Mouse (Mus musculus) right cerebral cortex, postnatal 14 days (tissue): ENCODE measurements at regions not wholly inside any gene's neighbourhood (a gene's known extent, or its start where the extent isn't known, plus 50 kb on each side); places are given as distances from the start of the nearest gene placed in this dataset.
"Not testable (repeated sequence)": the region's sequence is repeated elsewhere in the genome, so short reads cannot be mapped to it uniquely, and the experiment has no call there.

Experiments
- DNase-seq: peaks from one replicate; pipeline ENCODE4 v3.0.0; 2022

DNA sequence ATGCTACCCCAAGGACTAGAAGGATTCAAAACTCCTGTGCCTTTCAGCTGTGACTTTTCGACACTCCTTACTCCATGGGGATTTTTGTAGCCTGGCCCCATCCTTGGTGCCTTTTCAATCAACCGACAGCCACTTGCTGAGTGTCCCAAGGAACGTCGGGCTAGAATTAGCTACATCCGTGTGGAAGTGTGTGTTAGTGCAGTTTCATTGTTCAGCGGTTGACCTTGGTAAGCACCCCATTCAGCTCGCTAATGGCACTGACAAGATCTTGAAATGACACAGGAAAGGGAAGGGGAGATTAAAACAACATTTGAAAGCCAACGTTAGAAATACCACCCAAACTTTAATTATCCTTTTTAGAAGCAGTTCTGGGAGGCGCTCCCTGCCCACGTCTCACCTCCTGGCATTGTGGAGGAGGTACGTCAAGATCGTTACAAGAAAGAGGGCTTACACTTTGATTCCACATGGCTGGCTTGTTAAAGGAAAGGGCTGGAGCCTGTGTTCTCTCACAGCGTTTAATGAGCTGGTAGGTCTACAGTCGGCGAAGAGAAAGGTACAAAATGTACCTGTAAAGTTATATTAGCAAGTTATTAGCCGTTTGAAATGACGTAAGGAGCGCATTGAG lies 536.4 kb downstream of the Fam19a2 start:
- DNase-seq = no peak

DNA sequence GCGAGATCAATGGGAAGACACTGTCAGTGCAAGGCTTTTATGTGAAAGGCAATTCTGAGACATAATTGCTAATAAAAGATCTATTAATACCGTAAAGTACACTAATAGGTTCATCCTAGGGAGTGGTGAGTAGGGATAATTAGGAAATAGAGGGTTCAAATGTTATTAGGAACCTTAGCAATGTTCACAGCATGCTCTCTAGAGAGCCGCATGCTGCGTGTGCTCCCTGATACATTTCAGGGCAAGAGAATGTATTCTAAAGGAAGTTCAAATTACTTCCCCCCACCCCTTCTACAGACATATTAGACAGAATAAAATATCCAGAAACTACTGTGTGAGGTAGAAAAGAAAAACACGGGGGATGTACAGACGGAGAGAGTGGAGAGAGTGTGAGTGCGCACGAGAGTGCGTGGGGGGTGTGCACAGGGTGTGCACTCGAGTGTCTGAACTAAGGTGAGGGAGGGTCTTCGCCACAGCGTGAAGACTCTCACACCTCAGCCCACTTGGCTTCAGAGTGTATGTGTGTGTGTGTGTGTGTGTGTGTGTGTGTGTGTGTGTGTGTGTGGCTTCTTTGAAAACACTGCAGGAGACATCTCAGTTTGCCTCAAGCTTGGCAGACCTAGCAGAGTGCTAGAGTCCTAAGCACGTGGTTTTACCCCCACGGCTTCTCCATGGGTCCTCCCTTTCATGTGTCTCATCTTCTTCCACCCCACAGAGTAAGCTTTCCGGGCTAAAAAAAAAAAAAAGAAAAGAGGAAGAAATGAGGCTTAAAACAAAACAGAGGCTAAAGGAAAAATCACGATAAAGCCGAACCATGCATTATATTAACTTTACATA lies 537.1 kb downstream of the Fam19a2 start:
- no peak for DNase-seq

DNA sequence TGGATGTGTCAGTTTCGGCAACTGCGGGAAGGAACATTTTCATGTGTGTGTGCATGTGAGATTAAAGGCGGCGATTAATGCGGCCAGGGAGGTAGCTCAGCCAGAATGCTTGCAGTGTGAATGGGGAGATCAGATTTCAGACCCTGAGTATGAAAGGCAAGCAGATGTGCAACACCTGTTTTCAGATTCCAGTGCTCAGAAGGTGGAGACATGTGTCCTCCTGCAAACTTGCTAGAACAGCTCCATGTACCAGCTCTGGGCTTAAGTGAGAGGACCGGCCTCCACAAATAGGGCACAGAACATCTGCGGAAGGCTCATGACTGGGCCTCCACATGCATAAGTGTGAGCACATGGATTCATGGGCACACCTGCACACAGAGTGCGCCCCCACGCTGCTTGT lies 547.1 kb downstream of the Fam19a2 start:
- no peak for DNase-seq

DNA sequence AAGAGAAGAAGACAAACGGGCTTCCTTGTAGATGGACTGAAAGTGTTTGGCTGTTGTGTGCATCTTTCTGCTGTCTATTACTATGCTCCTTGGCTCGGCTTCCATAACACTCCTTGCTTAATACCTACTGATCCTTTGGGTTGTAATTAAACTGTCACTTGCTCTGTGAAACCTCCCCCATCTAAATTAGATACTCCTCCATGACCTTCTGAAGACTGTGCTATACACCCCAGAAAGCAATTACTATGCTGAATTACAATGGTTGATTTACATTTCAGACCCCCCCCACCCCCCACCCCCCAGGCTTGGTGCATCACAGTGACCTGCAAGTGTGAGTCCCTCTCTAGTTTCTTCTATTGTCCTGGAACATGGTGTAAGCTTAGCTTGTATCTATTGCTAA lies 549.3 kb downstream of the Fam19a2 start:
- no peak for DNase-seq

DNA sequence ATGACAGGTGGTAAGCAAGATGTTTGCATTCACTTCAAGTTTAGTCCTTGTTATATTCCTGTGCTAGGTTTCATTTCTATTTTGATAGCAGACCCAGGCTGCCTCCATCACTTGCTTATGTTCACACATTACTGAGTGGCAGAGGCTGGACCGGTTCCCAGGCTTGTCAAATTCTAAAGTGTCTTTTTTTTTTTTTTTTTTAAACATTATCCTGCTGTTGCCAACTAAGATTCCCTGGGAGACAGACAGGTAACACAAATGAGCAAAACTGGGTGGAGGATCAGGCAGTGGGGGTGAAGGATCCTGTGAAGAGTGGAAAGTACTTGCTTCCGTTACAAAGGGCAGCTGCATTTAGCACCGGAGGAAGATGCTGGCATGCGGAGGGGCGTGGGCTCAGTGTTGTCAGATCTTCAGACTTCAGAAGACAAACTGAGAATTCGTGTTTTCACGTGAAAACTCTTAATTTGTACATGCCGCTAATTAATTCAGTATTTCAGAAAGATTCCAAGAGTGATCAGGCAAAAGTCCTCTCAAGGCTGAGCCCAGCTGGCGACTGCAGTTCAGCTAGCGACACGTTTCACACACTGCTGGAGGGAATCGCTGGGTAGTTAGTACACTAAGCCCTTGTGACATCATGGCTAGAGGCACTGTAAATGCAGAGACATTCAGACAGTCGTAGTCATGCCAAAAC lies 576.4 kb downstream of the Fam19a2 start:
- DNase-seq = peak; percentile 71

DNA sequence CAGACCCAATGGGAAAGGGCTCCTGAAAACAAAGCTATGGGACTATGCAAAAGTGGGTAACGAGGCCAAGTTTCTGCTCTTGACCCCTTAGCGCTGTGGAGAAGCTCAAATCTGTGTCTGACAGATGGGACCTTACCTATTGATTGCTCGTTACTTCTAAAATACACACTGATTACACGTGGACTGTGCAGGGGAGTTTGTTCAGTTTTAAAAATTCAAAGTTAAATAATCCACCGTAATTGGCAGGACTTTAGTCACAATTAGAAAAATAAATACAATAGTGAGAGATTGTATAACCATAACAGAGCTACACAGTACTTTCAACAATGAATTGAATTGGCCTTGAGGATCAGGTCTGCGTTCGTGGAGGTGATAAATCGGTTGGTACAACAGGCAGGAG lies 578.3 kb downstream of the Fam19a2 start:
- no peak for DNase-seq

DNA sequence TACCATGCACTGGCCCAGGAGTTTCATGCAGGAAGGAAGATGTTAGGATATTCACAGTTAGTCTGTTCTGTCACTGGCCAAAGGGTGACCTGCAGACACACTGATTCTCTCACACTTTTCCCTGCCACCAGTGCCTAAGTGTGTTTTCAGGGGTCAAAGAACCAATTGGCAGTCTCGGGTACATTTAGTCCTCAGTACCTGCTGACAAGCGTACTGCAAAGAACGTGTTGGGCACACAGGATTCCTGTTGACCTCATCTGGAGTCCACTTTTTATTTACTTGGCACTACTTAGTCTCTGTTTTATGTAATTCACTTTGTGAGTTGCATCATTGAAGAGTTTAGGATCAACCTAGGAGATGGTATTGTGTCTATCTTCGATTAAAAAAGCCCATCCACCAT lies 579.8 kb downstream of the Fam19a2 start:
- DNase-seq = no peak

DNA sequence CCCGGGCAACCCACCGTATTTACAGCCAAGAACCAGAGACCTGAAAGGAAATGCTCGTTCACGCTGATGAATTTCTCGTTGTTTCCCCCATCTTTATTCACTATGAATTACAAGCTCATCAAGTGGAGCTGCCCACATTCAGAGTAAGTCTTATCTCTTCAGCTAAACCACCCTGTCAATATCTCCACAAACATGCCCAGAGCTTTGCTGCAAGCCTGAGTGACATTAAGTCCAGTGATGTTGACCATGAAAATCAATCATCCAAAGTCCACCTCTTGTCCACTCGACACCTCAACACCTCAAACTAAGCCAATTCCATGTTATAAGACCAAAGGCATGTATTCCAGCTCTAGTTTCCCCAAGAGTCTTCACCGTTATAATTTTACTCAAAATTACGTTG lies 582.8 kb downstream of the Fam19a2 start:
- DNase-seq = no peak

DNA sequence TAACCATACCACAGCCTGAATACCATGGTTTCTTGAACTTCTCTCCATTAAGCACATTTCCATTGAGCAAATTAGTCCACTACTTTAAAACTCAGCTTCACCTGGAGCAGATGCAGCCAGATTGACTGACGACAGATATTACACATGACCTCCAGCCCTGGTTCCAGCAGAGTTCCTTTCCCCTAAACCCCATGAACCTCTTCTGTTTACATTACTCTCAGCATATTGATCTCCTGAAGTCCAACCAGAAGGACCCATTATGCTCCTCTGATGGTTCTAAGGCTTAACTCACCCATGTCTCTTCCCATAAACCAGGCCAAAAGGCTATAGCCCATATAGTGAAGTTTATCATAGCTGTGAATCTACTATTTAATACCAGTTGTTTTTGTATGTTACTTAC lies 584.8 kb downstream of the Fam19a2 start:
- DNase-seq = no peak

DNA sequence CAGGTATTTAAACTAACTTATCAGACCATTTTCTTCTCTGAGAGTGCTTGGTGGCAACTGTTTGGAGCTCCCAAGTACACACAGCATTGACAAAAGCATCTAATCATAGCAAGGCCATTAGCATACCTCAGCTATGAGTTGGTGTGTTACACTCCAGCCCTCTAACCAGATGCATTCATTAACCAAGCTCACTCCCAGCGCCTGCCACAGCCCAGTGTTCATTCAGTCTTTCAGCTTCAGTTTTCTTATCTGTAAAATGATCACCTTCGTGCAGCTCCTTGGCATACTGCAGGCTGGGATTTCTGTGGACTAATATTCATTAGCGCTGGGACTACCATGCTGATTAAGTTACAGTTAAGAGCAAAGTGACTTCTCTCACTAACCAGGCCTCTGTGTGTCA lies 611.7 kb downstream of the Fam19a2 start:
- DNase-seq = no peak

DNA sequence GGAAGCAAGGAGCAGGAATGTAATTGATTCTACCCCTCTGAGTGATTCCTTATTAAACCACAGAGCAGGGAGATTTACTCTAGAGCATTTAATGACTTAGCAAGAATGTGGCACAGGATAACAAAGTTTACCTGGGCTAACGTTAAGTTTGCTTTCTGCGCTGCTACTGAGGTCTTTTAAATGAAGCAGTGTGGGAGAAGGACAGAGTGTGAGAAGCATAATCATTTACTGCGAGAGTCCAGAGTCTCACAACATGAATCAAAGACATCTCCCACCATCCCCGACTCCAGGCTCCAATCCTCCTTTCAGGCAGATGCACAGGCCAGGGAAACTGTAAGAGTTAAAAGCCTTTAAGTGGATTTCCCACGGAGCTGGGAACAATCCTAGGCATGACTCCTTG lies 612.1 kb downstream of the Fam19a2 start:
- no peak for DNase-seq

DNA sequence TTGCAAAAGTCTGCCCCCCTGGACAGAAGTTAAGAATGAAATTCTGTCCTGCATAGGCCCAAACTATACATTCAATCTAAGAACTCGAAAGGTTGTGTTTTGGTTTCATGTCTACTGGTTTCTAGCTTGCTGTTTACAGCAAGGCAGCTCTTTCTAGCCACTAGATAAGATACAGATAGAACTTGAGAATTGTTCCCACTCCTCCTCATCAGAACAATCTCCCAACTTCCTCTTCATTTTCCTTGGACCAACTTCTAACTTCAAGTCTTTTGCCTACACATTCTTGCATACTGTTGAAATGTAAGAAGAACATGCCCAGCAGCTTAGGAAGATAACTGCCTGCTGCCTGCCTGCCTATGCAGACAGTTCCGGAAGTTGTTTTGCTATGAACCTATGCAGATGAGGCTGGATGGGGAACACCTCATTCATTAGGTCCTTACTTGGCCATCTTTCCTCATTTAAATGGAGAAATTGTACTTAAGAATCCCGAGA lies 624.9 kb downstream of the Fam19a2 start:
- no peak for DNase-seq

DNA sequence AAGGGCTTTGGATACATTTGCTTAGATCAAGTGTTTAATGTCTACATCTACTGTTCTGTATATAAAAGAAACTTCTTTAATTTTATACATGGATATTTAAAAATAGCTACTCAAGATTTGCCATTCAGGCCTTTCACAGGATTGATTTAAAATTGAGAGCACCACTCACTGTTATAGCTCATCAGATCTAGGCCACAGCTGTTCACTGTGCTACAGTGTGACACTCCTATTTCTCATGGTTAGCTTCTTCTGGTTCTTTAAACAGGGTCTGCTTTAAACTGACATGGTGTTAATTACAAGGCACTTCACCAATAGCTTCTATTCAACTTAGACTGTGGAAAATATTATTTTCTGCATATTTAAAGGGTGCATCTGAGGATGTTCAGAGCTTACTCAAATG lies 655.3 kb downstream of the Fam19a2 start:
- no peak for DNase-seq

DNA sequence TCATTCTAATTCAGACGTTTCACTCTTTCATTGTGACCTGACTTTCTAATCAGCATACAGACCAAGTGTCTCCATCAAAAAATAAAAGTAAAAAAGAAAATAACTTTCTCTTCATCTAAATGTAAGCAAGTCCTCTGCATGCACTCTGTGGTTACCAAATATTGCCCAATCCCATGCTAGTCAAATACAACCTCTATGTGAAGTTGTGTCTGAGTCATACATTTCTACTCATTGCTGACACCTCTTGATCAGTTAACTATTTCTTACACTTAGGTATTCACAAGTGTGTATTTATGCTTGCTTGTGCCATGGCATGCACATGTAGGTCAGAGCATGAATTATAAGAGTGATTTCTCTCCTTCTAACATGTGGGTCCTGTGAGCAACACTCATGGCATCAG lies 666.2 kb downstream of the Fam19a2 start:
- DNase-seq = no peak

DNA sequence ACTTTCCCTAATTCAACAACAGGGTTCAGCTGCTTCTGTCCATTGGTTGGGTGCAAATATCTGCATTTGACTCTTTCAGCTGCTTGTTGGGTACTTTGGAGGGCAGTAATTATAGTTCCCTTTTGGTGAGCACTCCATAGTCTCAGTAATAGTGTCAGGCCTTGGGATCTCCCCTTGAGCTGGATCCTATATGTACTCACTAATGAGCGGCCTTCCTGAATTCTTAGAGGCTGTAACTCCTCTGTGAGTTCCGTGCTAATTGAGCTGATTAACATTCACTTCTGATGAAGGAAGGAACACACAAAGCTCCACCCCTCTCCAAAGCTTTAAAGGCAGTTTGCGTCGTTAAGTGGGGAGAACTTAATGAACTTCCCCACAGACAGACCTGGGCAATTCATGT lies 674.9 kb downstream of the Fam19a2 start:
- not testable (repeated sequence) for DNase-seq
